ENCODE assay signal across 17 mouse cellular contexts in the genomic region with DNA sequence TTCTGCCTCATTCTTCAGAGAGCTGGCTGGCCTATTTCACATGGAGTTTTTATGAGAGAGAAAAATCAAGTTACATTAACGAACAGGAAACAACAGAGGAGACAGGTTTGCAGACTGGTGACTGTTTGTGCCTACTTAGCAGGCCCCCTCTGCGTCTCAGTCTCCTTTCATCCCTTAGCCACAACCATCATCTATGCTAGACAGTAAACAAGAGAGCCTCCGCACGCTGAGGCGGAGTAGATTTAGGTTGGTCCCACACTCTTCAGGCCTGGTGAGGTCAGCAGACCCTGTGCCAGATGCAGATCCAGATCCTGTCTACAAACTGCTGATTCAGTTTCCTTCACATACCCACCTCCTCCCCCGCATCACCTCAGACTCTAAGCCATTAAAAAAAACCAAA. TPM values are rescaled to one million over a fixed set of nuclear protein-coding genes. Genes with fewer than 3 reads are reported as not detected.
DNase-seq lines count a peak whose midpoint lies in the region; TF ChIP-seq lines count a peak whose summit lies in the region.
"Had no signal": no experiment of that assay in that cellular context is flagged by ENCODE, and none has a peak within 500 bp of the region (broad histone marks: within the 10 kb centered on the region; RNA-seq: fewer than 3 reads in every experiment).

No protein-coding gene starts in this region.

- H3K27ac ChIP-seq in liver, adult 2 months (replicated peaks; ENCODE audit: insufficient read depth, low read depth, low read length) = peak overlapping the region; percentile 7; the same call in 1 of the 2 replicates
- peak overlapping the region; percentile 39; the same call in 1 of the 2 replicates for H3K27ac ChIP-seq in limb, embryonic 10.5 days
- H3K27ac ChIP-seq: embryonic facial prominence, embryonic 10.5 days; forebrain, embryonic 10.5 days; heart, embryonic 13.5 days had no signal

- no peak overlapping the region for H3K9ac ChIP-seq in liver, adult 2 months (ENCODE audit: low read depth, low read length)
- H3K9ac ChIP-seq: heart, embryonic 13.5 days had no signal

- TF ChIP-seq CTCF in liver, adult 2 months (IDR thresholded peaks at IDR 0.05; ENCODE audit: low read depth, low read length) = no peak
- TF ChIP-seq CTCF in E14TG2a.4 (conservative IDR thresholded peaks at IDR 0.05; ENCODE audit: low read length) = no peak

- H3K4me3 ChIP-seq in liver, adult 2 months (ENCODE audit: insufficient read depth, low read depth, low read length) = no peak overlapping the region
- H3K4me3 ChIP-seq in E14TG2a.4 (replicated peaks; ENCODE audit: low read length) = peak overlapping the region; percentile 35; the same call in 1 of the 2 replicates
- no peak overlapping the region for H3K4me3 ChIP-seq in limb, embryonic 10.5 days
- H3K4me3 ChIP-seq: embryonic facial prominence, embryonic 10.5 days; forebrain, embryonic 10.5 days; heart, embryonic 13.5 days had no signal

- H3K9me3 ChIP-seq in E14TG2a.4 (ENCODE audit: low read length) = no peaks in the 10 kb centered on the region
- no peaks in the 10 kb centered on the region for H3K9me3 ChIP-seq in limb, embryonic 10.5 days (replicated peaks)
- H3K9me3 ChIP-seq: embryonic facial prominence, embryonic 10.5 days; forebrain, embryonic 10.5 days; heart, embryonic 13.5 days had no signal

- H3K27me3 ChIP-seq in liver, adult 2 months (ENCODE audit: control insufficient read depth, insufficient read depth, low read length) = no peaks in the 10 kb centered on the region
- H3K27me3 ChIP-seq in E14TG2a.4 (ENCODE audit: insufficient read depth, low read length) = no peaks in the 10 kb centered on the region
- no peaks in the 10 kb centered on the region for H3K27me3 ChIP-seq in limb, embryonic 10.5 days (ENCODE audit: low read depth, poor library complexity, severe bottlenecking)
- H3K27me3 ChIP-seq: heart, embryonic 13.5 days; Patski had no signal

- intact Hi-C loops in gastrocnemius, postnatal 14 days (cut with DNase I; ENCODE audit: low total_unique reads) = no loop called here

- peaks cover 19% of the 10 kb centered on the region for H3K4me1 ChIP-seq in liver, adult 2 months (ENCODE audit: control insufficient read depth, insufficient read depth, low read length)
- H3K4me1 ChIP-seq in E14TG2a.4 (replicated peaks; ENCODE audit: low read depth, low read length) = peaks cover 95% of the 10 kb centered on the region
- peaks cover 18% of the 10 kb centered on the region; the same call in 1 of the 2 replicates for H3K4me1 ChIP-seq in limb, embryonic 10.5 days

- no peak for DNase-seq in liver, adult 2 months (ENCODE audit: extremely low read depth, low read depth, low spot score)
- DNase-seq in liver = no peak
- DNase-seq in CD4-positive helper T cell, adult 2 months (ENCODE audit: low read depth, low spot score) = peak; percentile 4
- DNase-seq in limb, embryonic 10.5 days (ENCODE audit: low spot score) = no peak
- no peak for DNase-seq in gastrocnemius, postnatal 14 days
- DNase-seq in cerebellum, postnatal 25 days = no peak
- DNase-seq: adrenal gland, postnatal 14 days; cerebellum, adult 11-12 months; cerebellum, adult 9-10 months; cerebellum, postnatal 36 days; gastrocnemius, postnatal 10 days; heart, postnatal 36 days had no signal

- peaks cover 18% of the 10 kb centered on the region for H3K36me3 ChIP-seq in liver, adult 2 months (ENCODE audit: control insufficient read depth, insufficient read depth, low read length)
- peaks cover 37% of the 10 kb centered on the region for H3K36me3 ChIP-seq in E14TG2a.4 (ENCODE audit: insufficient read depth, low read length)
- H3K36me3 ChIP-seq in limb, embryonic 10.5 days = peaks cover 9% of the 10 kb centered on the region

- WGBS in liver, adult 2 months = 75% methylated on average over 6 of the region's 6 CpGs
- 77% methylated on average over 6 of the region's 6 CpGs for WGBS in limb, embryonic 10.5 days

- H3K79me2 ChIP-seq in liver, adult 2 months (ENCODE audit: control insufficient read depth, insufficient read depth, low read length) = peaks cover 31% of the 10 kb centered on the region

- no peak for TF ChIP-seq POLR2A in liver, adult 2 months (IDR thresholded peaks at IDR 0.05; ENCODE audit: extremely low read depth, insufficient read depth, low read length)

RNA-seq across cellular contexts. Expression of a gene that starts 28.0 kb away (rescaled TPM):
- total RNA-seq in liver, adult 2 months (2014; rRNA removed) = 206 and 232 TPM in 2 replicates
- polyA plus RNA-seq in liver, adult 2 months (2012; rRNA removed) = 53.5 and 60.3 TPM in 2 replicates
- 52.8 and 60.2 TPM in 2 replicates for polyA plus RNA-seq in limb, embryonic 10.5 days (2016; fragmentation: Nextera tagmentation; extraction: Ambion mirVana)
- under 1 TPM; 0.64 to 0.86 TPM for total RNA-seq in gastrocnemius, postnatal 14 days (2021)

Comparison
In these comparisons a context has a peak if more than half of its experiments do, and no peak if none do; other contexts are left out.
1. RNA of a gene that starts 28.0 kb away (total RNA-seq): 206 to 232 TPM in liver, adult 2 months; 0.64 to 0.86 TPM in gastrocnemius, postnatal 14 days; every median in the first group is over 100 times any median in the second.